Mouse (Mus musculus) intestine, embryonic 14.5 days (tissue): ENCODE results near the gene Atp6v0b. TPM values are rescaled to one million over a fixed set of nuclear protein-coding genes. Genes with fewer than 3 reads are reported as not detected.

Experiments
- ATAC-seq: fragments of 200-750 bp; cut with Nextera tagmentation; replicated peaks from 2 replicates; pipeline ENCODE4 v1.8.0; 2017; ENCODE audit warnings: low read depth, moderate number of reproducible peaks, moderate TSS enrichment, moderate library complexity; ENCODE audit not compliant: low FRiP score, low TSS enrichment
- DNase-seq: peaks from one replicate; pipeline ENCODE4 v3.0.0-alpha.2; 2018; ENCODE audit warnings: low spot score
- H3K27ac ChIP-seq: fragments of 300-500 bp; sonication (generic); 2 replicates; pipeline ENCODE4 v1.5.1; 2014; ENCODE audit warnings: low read depth, mild to moderate bottlenecking, control low read depth
- H3K27me3 ChIP-seq: fragments of 300-500 bp; sonication (generic); replicated peaks from 2 replicates; pipeline ENCODE4 v1.6.1; 2014; ENCODE audit warnings: low read length, control low read depth; ENCODE audit not compliant: control insufficient read depth, insufficient read depth
- H3K36me3 ChIP-seq: fragments of 300-500 bp; sonication (generic); 2 replicates; pipeline ENCODE4 v1.6.1; 2014; ENCODE audit warnings: low read length, control low read depth; ENCODE audit not compliant: control insufficient read depth, insufficient read depth
- H3K4me1 ChIP-seq: fragments of 300-500 bp; sonication (generic); replicated peaks from 2 replicates; pipeline ENCODE4 v1.6.1; 2014; ENCODE audit warnings: low read length, control low read depth, mixed read lengths; ENCODE audit not compliant: control insufficient read depth, insufficient read depth
- H3K4me2 ChIP-seq: fragments of 300-500 bp; sonication (generic); 2 replicates; pipeline ENCODE4 v1.6.1; 2014; ENCODE audit warnings: low read length
- H3K4me3 ChIP-seq: fragments of 300-500 bp; sonication (generic); 2 replicates; pipeline ENCODE4 v1.5.1; 2014; ENCODE audit warnings: low read depth, low read length, control low read depth, mixed read lengths
- H3K9ac ChIP-seq: fragments of 300-500 bp; sonication (generic); 2 replicates; pipeline ENCODE4 v1.6.1; 2014; ENCODE audit warnings: mild to moderate bottlenecking, low read length
- H3K9me3 ChIP-seq: fragments of 300-500 bp; sonication (generic); 2 replicates; pipeline ENCODE4 v1.6.1; 2016; ENCODE audit warnings: low read length, control low read depth; ENCODE audit not compliant: control insufficient read depth
- WGBS: fragments of 180-500 bp; shearing (Covaris S2); extraction: QIAGEN DNeasy Blood & Tissue Kit; methylation state at CpG from one replicate; pipeline ENCODE4 v1.1.7; 2014; 5-methylcytosine and 5-hydroxymethylcytosine counted together
- polyA plus RNA-seq: library from polyadenylated mRNA; unstranded; fragments of >200 nt; fragmentation: Nextera tagmentation; extraction: Ambion mirVana; gene quantifications from 2 replicates; pipeline ENCODE4 v1.2.1, GENCODE M21; 2014

The Atp6v0b gene
- polyA plus RNA-seq, 1 experiment from 2014 or later = 219 TPM

- Histone ChIP-seq H3K9ac (no peak overlapping the region), H3K27me3 (no peaks in the 10 kb centered on the region), H3K9me3 (no peaks in the 10 kb centered on the region), H3K4me1 (peaks cover 12% of the 10 kb centered on the region), H3K4me3 (no peak overlapping the region), H3K36me3 (peaks cover 36% of the 10 kb centered on the region), H3K4me2 (no peak overlapping the region), H3K27ac (no peak overlapping the region)
- WGBS = 88% methylated on average over 15 of the region's 15 CpGs
- no peak for DNase-seq
- no peak for ATAC-seq
Measured at GRCm38 (mm10) chr4:117889471-117889870, 2.3 kb upstream of the Atp6v0b start.

GRCm38 (mm10) chr4:117887920-117888319 is 787 bp upstream of the Atp6v0b start:
- no peak for DNase-seq
- Histone ChIP-seq H3K4me1 (peaks cover 16% of the 10 kb centered on the region), H3K27me3 (no peaks in the 10 kb centered on the region), H3K9ac (no peak overlapping the region), H3K9me3 (no peaks in the 10 kb centered on the region), H3K4me2 (peak overlapping the region; percentile 93), H3K36me3 (peaks cover 33% of the 10 kb centered on the region), H3K4me3 (no peak overlapping the region), H3K27ac (no peak overlapping the region)
- 66% methylated on average over 2 of the region's 2 CpGs for WGBS
- no peak for ATAC-seq

- H3K4me2 ChIP-seq = peak overlapping the region; percentile 93
- no peaks in the 10 kb centered on the region for H3K9me3 ChIP-seq
- H3K27ac ChIP-seq = 0 out of 2 replicates have a peak overlapping the region, but pooled peaks have one; percentile 22
- peak overlapping the region; percentile 93 for H3K4me3 ChIP-seq
- peaks cover 33% of the 10 kb centered on the region for H3K36me3 ChIP-seq
- peaks cover 22% of the 10 kb centered on the region for H3K4me1 ChIP-seq
- peak overlapping the region; percentile 69 for H3K9ac ChIP-seq
- DNase-seq (no peak), ATAC-seq (peak; percentile 9; the same call in 1 of the 2 replicates)
- WGBS = 3% methylated on average over 24 of the region's 24 CpGs
- no peaks in the 10 kb centered on the region for H3K27me3 ChIP-seq
Measured at GRCm38 (mm10) chr4:117886644-117887043, 489 bp downstream of the Atp6v0b start.

- WGBS = 81% methylated on average over 9 of the region's 9 CpGs
- Histone ChIP-seq H3K4me2 (peak overlapping the region; percentile 93), H3K27ac (no peak overlapping the region), H3K4me1 (peaks cover 19% of the 10 kb centered on the region), H3K36me3 (peaks cover 35% of the 10 kb centered on the region), H3K9ac (peak overlapping the region; percentile 69; the same call in 1 of the 2 replicates), H3K9me3 (no peaks in the 10 kb centered on the region), H3K27me3 (no peaks in the 10 kb centered on the region), H3K4me3 (peak overlapping the region; percentile 93; the same call in 1 of the 2 replicates)
- ATAC-seq (no peak), DNase-seq (no peak)
Measured at GRCm38 (mm10) chr4:117885994-117886393, 1.1 kb downstream of the Atp6v0b start.

- Histone ChIP-seq H3K36me3 (peaks cover 44% of the 10 kb centered on the region), H3K4me3 (no peak overlapping the region), H3K27me3 (no peaks in the 10 kb centered on the region), H3K9me3 (no peaks in the 10 kb centered on the region), H3K9ac (no peak overlapping the region), H3K27ac (no peak overlapping the region), H3K4me1 (peaks cover 16% of the 10 kb centered on the region), H3K4me2 (no peak overlapping the region)
- 94% methylated on average over 10 of the region's 10 CpGs for WGBS
- DNase-seq = no peak
- ATAC-seq = no peak
Measured at GRCm38 (mm10) chr4:117885093-117885492, 2.0 kb downstream of the Atp6v0b start.

- Histone ChIP-seq H3K4me1 (peaks cover 16% of the 10 kb centered on the region), H3K9ac (no peak overlapping the region), H3K27ac (no peak overlapping the region), H3K4me2 (no peak overlapping the region), H3K9me3 (no peaks in the 10 kb centered on the region), H3K27me3 (no peaks in the 10 kb centered on the region), H3K36me3 (peaks cover 45% of the 10 kb centered on the region), H3K4me3 (no peak overlapping the region)
- ATAC-seq (no peak), DNase-seq (no peak)
- 92% methylated on average over 1 of the region's 1 CpGs for WGBS
Measured at GRCm38 (mm10) chr4:117884146-117884545, 3.0 kb downstream of the Atp6v0b start.

- peak within 1 kb of the TSS; percentile 82 for H3K9ac ChIP-seq
- peaks cover 49% of the 10 kb centered on the region for H3K36me3 ChIP-seq
- peaks cover 16% of the 10 kb centered on the region for H3K4me1 ChIP-seq
- WGBS = under 1% methylated on average over 60 of the region's 103 CpGs
- ATAC-seq (peak; percentile 53), DNase-seq (peak; percentile 86)
- peak within 1 kb of the TSS; percentile 79 for H3K4me2 ChIP-seq
- no peaks in the 10 kb centered on the region for H3K9me3 ChIP-seq
- H3K27me3 ChIP-seq = no peaks in the 10 kb centered on the region
- H3K4me3 ChIP-seq = peak within 1 kb of the TSS; percentile 60
- H3K27ac ChIP-seq = peak within 1 kb of the TSS; percentile 10
Measured at GRCm38 (mm10) chr4:117882701-117883691, 4.1 kb downstream of the Atp6v0b start, which contains the start of gene B4galt2. Gene B4galt2 (minus strand): TSS chr4:117883487.

GRCm38 (mm10) chr4:117878703-117879102 is 8.4 kb downstream of the Atp6v0b start:
- Histone ChIP-seq H3K4me3 (no peak overlapping the region), H3K9me3 (no peaks in the 10 kb centered on the region), H3K9ac (no peak overlapping the region), H3K36me3 (peaks cover 68% of the 10 kb centered on the region), H3K4me1 (peaks cover 8% of the 10 kb centered on the region; the same call in 1 of the 2 replicates), H3K27ac (no peak overlapping the region), H3K27me3 (no peaks in the 10 kb centered on the region), H3K4me2 (no peak overlapping the region)
- WGBS = 70% methylated on average over 5 of the region's 5 CpGs
- ATAC-seq = no peak
- no peak for DNase-seq
